Mouse (Mus musculus) E14TG2a.4 (cell line): ENCODE results near the gene Tmem184b.

Experiments used
- CTCF ChIP-seq: conservative IDR thresholded peaks from 2 replicates; pipeline ENCODE4 v1.5.1; 2014; ENCODE audit warnings: low read length
- NANOG ChIP-seq: IDR thresholded peaks from 2 replicates; pipeline ENCODE4 v1.6.1; 2014; ENCODE audit warnings: borderline replicate concordance, low read length, mixed read lengths
- POU5F1 ChIP-seq: IDR thresholded peaks from 2 replicates; pipeline ENCODE4 v1.6.1; 2014; ENCODE audit warnings: low read length, borderline replicate concordance

- TF ChIP-seq CTCF = no peak
- no peak for TF ChIP-seq POU5F1
- TF ChIP-seq NANOG = no peak
Observed at GRCm38 (mm10) chr15:79404277-79404676, 908 bp upstream of the Tmem184b start.
